Mouse (Mus musculus) forebrain, embryonic 15.5 days (tissue): ENCODE results near the gene Ggt6. TPM values are rescaled to one million over a fixed set of nuclear protein-coding genes. Genes with fewer than 3 reads are reported as not detected.

Experiments
- ATAC-seq: fragments of 200-750 bp; cut with Nextera tagmentation; replicated peaks from 2 replicates; pipeline ENCODE4 v1.8.0; 2017; ENCODE audit warnings: mild to moderate bottlenecking, moderate TSS enrichment, moderate library complexity
- H3K27ac ChIP-seq: fragments of 300-500 bp; sonication (generic); replicated peaks from 2 replicates; pipeline ENCODE4 v1.5.1; 2015; ENCODE audit warnings: mild to moderate bottlenecking, inconsistent platforms
- H3K27me3 ChIP-seq: fragments of 300-500 bp; sonication (generic); 2 replicates; pipeline ENCODE4 v1.6.1; 2015; ENCODE audit warnings: inconsistent platforms
- H3K36me3 ChIP-seq: fragments of 300-500 bp; sonication (generic); 2 replicates; pipeline ENCODE4 v1.6.1; 2015; ENCODE audit warnings: mild to moderate bottlenecking, inconsistent platforms
- H3K4me1 ChIP-seq: fragments of 300-500 bp; sonication (generic); 2 replicates; pipeline ENCODE4 v1.6.1; 2015; ENCODE audit warnings: inconsistent platforms
- H3K4me2 ChIP-seq: fragments of 300-500 bp; sonication (generic); replicated peaks from 2 replicates; pipeline ENCODE4 v1.6.1; 2015; ENCODE audit warnings: mild to moderate bottlenecking, inconsistent platforms
- H3K4me3 ChIP-seq: fragments of 300-500 bp; sonication (generic); 2 replicates; pipeline ENCODE4 v1.5.1; 2015; ENCODE audit warnings: mild to moderate bottlenecking, inconsistent platforms
- H3K9ac ChIP-seq: fragments of 300-500 bp; sonication (generic); replicated peaks from 2 replicates; pipeline ENCODE4 v1.6.1; 2015; ENCODE audit warnings: mild to moderate bottlenecking, inconsistent platforms
- H3K9me3 ChIP-seq: fragments of 300-500 bp; sonication (generic); 2 replicates; pipeline ENCODE4 v1.6.1; 2016; ENCODE audit warnings: inconsistent platforms
- WGBS: fragments of 180-500 bp; shearing (Covaris S2); methylation state at CpG from one replicate; pipeline ENCODE4 v1.1.7; 2015; ENCODE audit warnings: mixed read lengths; 5-methylcytosine and 5-hydroxymethylcytosine counted together
- microRNA-seq: library from miRNA; unstranded; fragments of <30 nt; microRNA quantifications from one replicate; pipeline ENCODE4, GENCODE M21; 2016
- polyA plus RNA-seq: library from polyadenylated mRNA; unstranded; fragments of >200 nt; fragmentation: Nextera tagmentation; extraction: Ambion mirVana; gene quantifications from 2 replicates; pipeline ENCODE4 v1.2.1, GENCODE M21; 2015

Gene Ggt6
- polyA plus RNA-seq, 1 experiment from 2014 or later, result not detected

DNA sequence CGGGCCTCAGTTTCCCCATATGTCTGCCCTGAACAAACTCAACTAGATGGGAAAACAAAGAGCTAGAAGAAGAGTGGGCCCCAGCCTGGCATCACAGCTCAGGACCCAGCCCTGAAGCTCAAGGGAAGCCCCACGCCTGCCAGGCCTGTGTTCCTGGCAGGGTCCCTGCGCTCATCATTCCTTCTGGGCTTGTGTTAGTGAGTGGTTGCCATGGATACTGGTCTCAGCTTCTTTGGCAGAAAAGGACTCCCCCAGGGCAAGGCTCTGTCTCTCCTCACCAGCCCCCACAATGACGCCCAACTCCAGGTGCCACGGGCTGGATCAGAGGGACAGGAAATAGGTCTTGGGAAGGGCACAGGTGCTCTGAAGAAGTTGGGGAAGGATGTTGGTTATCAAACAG is 49.8 kb downstream of the Ggt6 start:
- Histone ChIP-seq H3K9ac (no peak overlapping the region), H3K4me3 (no peak overlapping the region), H3K27ac (peak overlapping the region; percentile 61), H3K4me1 (peaks cover 39% of the 10 kb centered on the region), H3K9me3 (no peaks in the 10 kb centered on the region), H3K27me3 (no peaks in the 10 kb centered on the region), H3K4me2 (no peak overlapping the region), H3K36me3 (no peaks in the 10 kb centered on the region)
- no peak for ATAC-seq
- 36% methylated on average over 5 of the region's 5 CpGs for WGBS

GRCm38 (mm10) chr11:72485960-72486359 is 50.6 kb downstream of the Ggt6 start:
- Histone ChIP-seq H3K4me2 (no peak overlapping the region), H3K27me3 (no peaks in the 10 kb centered on the region), H3K9ac (no peak overlapping the region), H3K27ac (no peak overlapping the region), H3K4me1 (peaks cover 39% of the 10 kb centered on the region), H3K4me3 (no peak overlapping the region), H3K36me3 (no peaks in the 10 kb centered on the region), H3K9me3 (no peaks in the 10 kb centered on the region)
- no peak for ATAC-seq
- 77% methylated on average over 11 of the region's 11 CpGs for WGBS

- no peaks in the 10 kb centered on the region; the same call in 1 of the 2 replicates for H3K27me3 ChIP-seq
- H3K9me3 ChIP-seq, result no peaks in the 10 kb centered on the region
- 72% methylated on average over 5 of the region's 5 CpGs for WGBS
- H3K4me1 ChIP-seq, result peaks cover 39% of the 10 kb centered on the region
- peak overlapping the region; percentile 75 for H3K4me2 ChIP-seq
- no peak overlapping the region for H3K27ac ChIP-seq
- H3K4me3 ChIP-seq, result no peak overlapping the region
- H3K36me3 ChIP-seq, result no peaks in the 10 kb centered on the region
- ATAC-seq, result no peak
- no peak overlapping the region for H3K9ac ChIP-seq
These were observed 51.8 kb downstream of the Ggt6 start for GRCm38 (mm10) chr11:72487171-72487570.

DNA sequence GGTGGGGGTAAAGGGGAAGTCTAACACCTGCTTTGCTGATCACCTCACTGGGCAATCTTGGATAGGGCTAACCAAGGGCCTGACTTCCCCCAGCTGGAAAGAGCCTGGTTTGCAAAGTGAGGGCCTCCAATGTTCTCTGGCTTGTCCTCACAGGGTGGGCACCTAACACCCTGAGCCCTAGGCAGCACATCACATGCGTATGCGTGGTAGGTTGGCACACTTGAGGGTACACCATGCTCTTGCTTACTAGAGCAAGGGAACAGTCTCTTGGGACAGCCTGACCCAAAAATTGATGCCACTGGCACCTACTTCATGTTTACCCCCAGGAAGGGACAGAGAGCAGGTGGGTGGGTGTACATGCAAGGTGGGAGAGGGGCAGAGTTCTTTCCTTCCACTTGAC is 52.4 kb downstream of the Ggt6 start:
- H3K9me3 ChIP-seq, result no peaks in the 10 kb centered on the region
- 87% methylated on average over 2 of the region's 2 CpGs for WGBS
- peak overlapping the region; percentile 71; the same call in 1 of the 2 replicates for H3K9ac ChIP-seq
- no peak overlapping the region for H3K27ac ChIP-seq
- peaks cover 39% of the 10 kb centered on the region for H3K4me1 ChIP-seq
- peak overlapping the region; percentile 75 for H3K4me2 ChIP-seq
- peak overlapping the region; percentile 66 for H3K4me3 ChIP-seq
- no peaks in the 10 kb centered on the region; the same call in 1 of the 2 replicates for H3K27me3 ChIP-seq
- no peaks in the 10 kb centered on the region for H3K36me3 ChIP-seq
- ATAC-seq, result no peak

Small RNA genes lying within 50 kb of the gene (microRNA-seq; reads per million reads assigned to microRNA genes)
- not detected for gene Mir6338

Other genes with a start within 250 kb of the Ggt6 start
- gene Gm43951, start 228.7 kb upstream of the Ggt6 start, polyA plus RNA-seq, result 1.4 TPM in 2 replicates
- gene 4933427D14Rik, start 228.1 kb upstream of the Ggt6 start, polyA plus RNA-seq, result 22.8 and 23.5 TPM in 2 replicates
- 132 and 138 TPM in 2 replicates for gene Txndc17, start 228.0 kb upstream of the Ggt6 start, polyA plus RNA-seq
- gene Med31, start 219.9 kb upstream of the Ggt6 start, polyA plus RNA-seq, result 59.1 and 60.1 TPM in 2 replicates
- 0.20 and 0.65 TPM in 2 replicates for gene Slc13a5, start 168.3 kb upstream of the Ggt6 start, polyA plus RNA-seq
- gene Xaf1, start 133.9 kb upstream of the Ggt6 start, polyA plus RNA-seq, result 0.80 and 1.9 TPM in 2 replicates
- gene Fbxo39, start 121.1 kb upstream of the Ggt6 start, polyA plus RNA-seq, result not detected in 2 replicates
- gene Tekt1, start 73.1 kb upstream of the Ggt6 start, polyA plus RNA-seq, result 6.2 and 10.9 TPM in 2 replicates
- 5.3 and 5.4 TPM in 2 replicates for gene Smtnl2, start 23.8 kb upstream of the Ggt6 start, polyA plus RNA-seq
- 90.0 and 97.2 TPM in 2 replicates for gene Mybbp1a, start 5.8 kb downstream of the Ggt6 start, polyA plus RNA-seq
- 8.7 and 9.1 TPM in 2 replicates for gene Spns2, start 54.4 kb downstream of the Ggt6 start, polyA plus RNA-seq
- 0.08 TPM in 2 replicates for gene Spns3, start 115.0 kb downstream of the Ggt6 start, polyA plus RNA-seq
- 110 TPM in 2 replicates for gene Ube2g1, start 171.8 kb downstream of the Ggt6 start, polyA plus RNA-seq